Mouse (Mus musculus): Measurements from ENCODE around the gene Rai1. TPM values are rescaled to one million over a fixed set of nuclear protein-coding genes. Genes with fewer than 3 reads are reported as not detected.

The Rai1 gene
- polyA plus RNA-seq, 1 experiment from 2014 or later, result 32.5 TPM

GRCm38 (mm10) chr11:60230512-60230911 lies 125.7 kb downstream of the Rai1 start:
- no peak for DNase-seq (ENCODE audit: low spot score)
- H3K9me3 ChIP-seq, result no peaks in the 10 kb centered on the region
- H3K27me3 ChIP-seq (ENCODE audit: insufficient read depth, poor library complexity, severe bottlenecking), result no peaks in the 10 kb centered on the region
- peaks cover 53% of the 10 kb centered on the region for H3K4me1 ChIP-seq
- H3K36me3 ChIP-seq, result peaks cover 5% of the 10 kb centered on the region
- WGBS, result 84% methylated on average over 7 of the region's 7 CpGs
- no peak overlapping the region for H3K4me3 ChIP-seq
- H3K27ac ChIP-seq, result peak overlapping the region; percentile 71; the same call in 1 of the 2 replicates

- Histone ChIP-seq H3K4me3 (no peak overlapping the region), H3K27me3 (ENCODE audit: insufficient read depth, poor library complexity, severe bottlenecking) (no peaks in the 10 kb centered on the region), H3K27ac (no peak overlapping the region), H3K4me1 (peaks cover 53% of the 10 kb centered on the region), H3K9me3 (no peaks in the 10 kb centered on the region), H3K36me3 (peaks cover 5% of the 10 kb centered on the region)
- WGBS, result 91% methylated on average over 3 of the region's 3 CpGs
- DNase-seq (ENCODE audit: low spot score), result no peak
Observed at GRCm38 (mm10) chr11:60231326-60231725, 126.5 kb downstream of the Rai1 start.

- no peak for DNase-seq (ENCODE audit: low spot score)
- Histone ChIP-seq H3K4me1 (peaks cover 53% of the 10 kb centered on the region), H3K4me3 (no peak overlapping the region), H3K27me3 (ENCODE audit: insufficient read depth, poor library complexity, severe bottlenecking) (no peaks in the 10 kb centered on the region), H3K9me3 (no peaks in the 10 kb centered on the region), H3K27ac (peak overlapping the region; percentile 79; the same call in 1 of the 2 replicates), H3K36me3 (peaks cover 5% of the 10 kb centered on the region)
- WGBS, result 55% methylated on average over 4 of the region's 4 CpGs
Observed at GRCm38 (mm10) chr11:60231951-60232350, 127.1 kb downstream of the Rai1 start.

- no peak for DNase-seq (ENCODE audit: low spot score)
- peaks cover 5% of the 10 kb centered on the region for H3K36me3 ChIP-seq
- no peaks in the 10 kb centered on the region for H3K9me3 ChIP-seq
- H3K4me3 ChIP-seq, result no peak overlapping the region
- H3K4me1 ChIP-seq, result peaks cover 53% of the 10 kb centered on the region
- no peaks in the 10 kb centered on the region for H3K27me3 ChIP-seq (ENCODE audit: insufficient read depth, poor library complexity, severe bottlenecking)
- H3K27ac ChIP-seq, result peak overlapping the region; percentile 79
- 77% methylated on average over 14 of the region's 14 CpGs for WGBS
Observed at GRCm38 (mm10) chr11:60232441-60233058, 127.7 kb downstream of the Rai1 start.

GRCm38 (mm10) chr11:60233235-60233634 lies 128.4 kb downstream of the Rai1 start:
- Histone ChIP-seq H3K9me3 (no peaks in the 10 kb centered on the region), H3K27me3 (ENCODE audit: insufficient read depth, poor library complexity, severe bottlenecking) (no peaks in the 10 kb centered on the region), H3K36me3 (peaks cover 5% of the 10 kb centered on the region), H3K4me3 (no peak overlapping the region), H3K27ac (peak overlapping the region; percentile 79), H3K4me1 (peaks cover 47% of the 10 kb centered on the region)
- no peak for DNase-seq (ENCODE audit: low spot score)
- WGBS, result 73% methylated on average over 8 of the region's 8 CpGs

- Histone ChIP-seq H3K36me3 (peaks cover 12% of the 10 kb centered on the region), H3K27me3 (ENCODE audit: insufficient read depth, poor library complexity, severe bottlenecking) (no peaks in the 10 kb centered on the region), H3K27ac (no peak overlapping the region), H3K9me3 (no peaks in the 10 kb centered on the region), H3K4me3 (no peak overlapping the region), H3K4me1 (peaks cover 26% of the 10 kb centered on the region)
- DNase-seq (ENCODE audit: low spot score), result no peak
- WGBS, result 84% methylated on average over 5 of the region's 5 CpGs
Observed at GRCm38 (mm10) chr11:60235351-60235750, 130.5 kb downstream of the Rai1 start.

GRCm38 (mm10) chr11:60240509-60240908 lies 135.7 kb downstream of the Rai1 start:
- Histone ChIP-seq H3K9me3 (no peaks in the 10 kb centered on the region), H3K27ac (no peak overlapping the region), H3K36me3 (peaks cover 22% of the 10 kb centered on the region), H3K4me3 (no peak overlapping the region), H3K4me1 (peaks cover under 1% of the 10 kb centered on the region; the same call in 1 of the 2 replicates), H3K27me3 (ENCODE audit: insufficient read depth, poor library complexity, severe bottlenecking) (no peaks in the 10 kb centered on the region)
- 76% methylated on average over 4 of the region's 4 CpGs for WGBS
- DNase-seq (ENCODE audit: low spot score), result no peak

- Histone ChIP-seq H3K9me3 (no peaks in the 10 kb centered on the region), H3K27ac (no peak overlapping the region), H3K4me3 (no peak overlapping the region), H3K4me1 (peaks cover 23% of the 10 kb centered on the region), H3K36me3 (peaks cover 22% of the 10 kb centered on the region), H3K27me3 (ENCODE audit: insufficient read depth, poor library complexity, severe bottlenecking) (no peaks in the 10 kb centered on the region)
- 73% methylated on average over 11 of the region's 11 CpGs for WGBS
- DNase-seq (ENCODE audit: low spot score), result no peak
Observed at GRCm38 (mm10) chr11:60244503-60245143, 139.8 kb downstream of the Rai1 start.

- 0 out of 2 replicates have a peak overlapping the region, but pooled peaks have one; percentile 29 for H3K27ac ChIP-seq
- peaks cover 24% of the 10 kb centered on the region for H3K4me1 ChIP-seq
Observed at GRCm38 (mm10) chr11:60246077-60246476, 141.3 kb downstream of the Rai1 start.

GRCm38 (mm10) chr11:60247753-60248550 lies 143.1 kb downstream of the Rai1 start:
- Histone ChIP-seq H3K27me3 (ENCODE audit: insufficient read depth, poor library complexity, severe bottlenecking) (no peaks in the 10 kb centered on the region), H3K4me1 (peaks cover 40% of the 10 kb centered on the region), H3K27ac (no peak overlapping the region), H3K36me3 (peaks cover 6% of the 10 kb centered on the region; the same call in 1 of the 2 replicates), H3K9me3 (no peaks in the 10 kb centered on the region), H3K4me3 (no peak overlapping the region)
- DNase-seq (ENCODE audit: low spot score), result no peak
- WGBS, result 57% methylated on average over 5 of the region's 5 CpGs

More at GRCm38 (mm10) chr11:60246077-60246476, 141.3 kb downstream of the Rai1 start:
- no peak overlapping the region for H3K4me3 ChIP-seq
- H3K27me3 ChIP-seq (ENCODE audit: insufficient read depth, poor library complexity, severe bottlenecking), result no peaks in the 10 kb centered on the region
- no peak for DNase-seq (ENCODE audit: low spot score)
- no peaks in the 10 kb centered on the region for H3K9me3 ChIP-seq
- peaks cover 13% of the 10 kb centered on the region for H3K36me3 ChIP-seq
